Mouse (Mus musculus): Measurements from ENCODE around the gene Tlcd1. TPM values are rescaled to one million over a fixed set of nuclear protein-coding genes. Genes with fewer than 3 reads are reported as not detected.

Gene Tlcd1
- polyA plus RNA-seq, 1 experiment from 2014 or later: 11.9 TPM

- Histone ChIP-seq H3K4me3 (replicated peaks) (no peak overlapping the region), H3K27me3 (no peaks in the 10 kb centered on the region), H3K36me3 (peaks cover 83% of the 10 kb centered on the region), H3K27ac (no peak overlapping the region), H3K9ac (replicated peaks) (0 out of 2 replicates have a peak overlapping the region, but pooled peaks have one; percentile 18), H3K4me1 (replicated peaks) (no peaks in the 10 kb centered on the region), H3K4me2 (no peak overlapping the region), H3K9me3 (no peaks in the 10 kb centered on the region)
- no peak for ATAC-seq (ENCODE audit: insufficient number of reproducible peaks, insufficient read depth, low FRiP score, low TSS enrichment, low read depth)
- 89% methylated on average over 6 of the region's 6 CpGs for WGBS
Measured at GRCm38 (mm10) chr11:78146707-78147543, 29.6 kb upstream of the Tlcd1 start.

DNA sequence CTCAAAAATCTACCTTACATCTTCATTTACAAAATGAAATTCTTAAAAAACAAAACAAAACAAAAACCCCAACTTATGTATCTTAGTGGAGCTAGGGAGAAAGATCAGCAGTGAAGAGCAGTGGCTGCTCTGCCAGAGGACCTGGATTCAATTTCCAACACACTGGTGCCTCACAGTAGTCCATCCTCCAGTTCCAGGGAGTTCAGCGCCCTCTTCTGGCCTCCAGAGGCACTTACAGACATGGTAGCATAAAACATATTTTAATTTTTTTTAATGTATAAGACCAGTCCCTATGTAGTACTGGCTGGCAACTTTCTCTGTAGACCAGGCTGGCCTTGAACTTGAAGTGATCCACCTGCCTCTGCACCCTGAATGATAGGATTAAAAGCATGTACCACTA lies 25.4 kb upstream of the Tlcd1 start:
- ATAC-seq (ENCODE audit: insufficient number of reproducible peaks, insufficient read depth, low FRiP score, low TSS enrichment, low read depth): no peak
- Histone ChIP-seq H3K27ac (no peak overlapping the region), H3K9me3 (no peaks in the 10 kb centered on the region), H3K9ac (replicated peaks) (no peak overlapping the region), H3K4me2 (no peak overlapping the region), H3K4me3 (replicated peaks) (no peak overlapping the region), H3K4me1 (replicated peaks) (no peaks in the 10 kb centered on the region), H3K36me3 (peaks cover 92% of the 10 kb centered on the region), H3K27me3 (no peaks in the 10 kb centered on the region)
- WGBS: 43% methylated on average over 1 of the region's 1 CpGs

GRCm38 (mm10) chr11:78152299-78153231 lies 23.9 kb upstream of the Tlcd1 start:
- H3K27me3 ChIP-seq: no peaks in the 10 kb centered on the region
- H3K27ac ChIP-seq: 0 out of 2 replicates have a peak overlapping the region, but pooled peaks have one; percentile 23
- H3K4me3 ChIP-seq (replicated peaks): no peak overlapping the region
- WGBS: 63% methylated on average over 9 of the region's 9 CpGs
- H3K9me3 ChIP-seq: no peaks in the 10 kb centered on the region
- ATAC-seq (ENCODE audit: insufficient number of reproducible peaks, insufficient read depth, low FRiP score, low TSS enrichment, low read depth): no peak
- H3K4me1 ChIP-seq (replicated peaks): 0 out of 2 replicates have a peak, but pooled peaks cover 3% of the 10 kb centered on the region
- no peak overlapping the region for H3K9ac ChIP-seq (replicated peaks)
- peaks cover 94% of the 10 kb centered on the region for H3K36me3 ChIP-seq
- no peak overlapping the region for H3K4me2 ChIP-seq

DNA sequence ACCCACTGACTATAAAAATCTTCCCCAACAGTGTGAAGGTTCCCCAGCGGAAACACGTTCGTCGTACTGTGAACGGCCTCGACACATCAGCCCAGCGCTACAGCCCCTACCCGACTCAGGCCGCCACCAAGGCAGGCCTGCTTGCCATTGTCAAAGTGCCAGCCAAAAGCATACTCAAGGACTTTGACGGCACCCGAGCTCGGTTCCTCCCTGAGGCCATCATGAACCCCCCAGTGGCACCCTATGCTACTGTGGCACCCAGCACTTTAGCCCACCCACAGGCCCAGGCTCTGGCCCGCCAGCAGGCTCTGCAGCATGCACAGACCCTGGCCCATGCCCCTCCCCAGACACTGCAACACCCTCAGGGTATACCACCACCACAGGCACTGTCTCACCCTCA lies 22.7 kb upstream of the Tlcd1 start:
- H3K4me2 ChIP-seq: no peak overlapping the region
- no peak overlapping the region for H3K4me3 ChIP-seq (replicated peaks)
- ATAC-seq (ENCODE audit: insufficient number of reproducible peaks, insufficient read depth, low FRiP score, low TSS enrichment, low read depth): no peak
- no peaks in the 10 kb centered on the region for H3K9me3 ChIP-seq
- peaks cover 95% of the 10 kb centered on the region for H3K36me3 ChIP-seq
- 0 out of 2 replicates have a peak, but pooled peaks cover 10% of the 10 kb centered on the region for H3K4me1 ChIP-seq (replicated peaks)
- 86% methylated on average over 13 of the region's 13 CpGs for WGBS
- no peak overlapping the region for H3K27ac ChIP-seq
- H3K9ac ChIP-seq (replicated peaks): no peak overlapping the region
- H3K27me3 ChIP-seq: no peaks in the 10 kb centered on the region

DNA sequence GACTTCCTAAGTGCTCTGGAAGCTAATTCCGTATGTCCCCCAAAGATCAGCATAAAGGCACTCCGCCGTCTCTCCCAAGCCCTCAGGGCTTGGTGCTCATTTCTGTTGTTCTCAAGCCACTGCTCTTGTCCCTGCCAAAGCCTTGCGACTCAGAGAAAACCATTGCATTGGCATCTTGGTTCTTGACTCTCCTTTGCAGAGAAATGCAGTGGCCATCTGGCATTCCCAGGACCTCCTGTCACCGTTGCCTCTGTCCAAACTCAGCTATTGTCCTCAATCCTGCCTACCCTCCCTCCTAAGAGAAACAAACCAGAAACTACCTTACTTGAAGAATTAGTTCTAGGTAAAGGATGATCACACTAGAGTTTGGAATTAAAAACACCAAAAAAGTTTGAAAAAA lies 20.8 kb upstream of the Tlcd1 start:
- Histone ChIP-seq H3K27ac (no peak overlapping the region), H3K27me3 (no peaks in the 10 kb centered on the region), H3K4me2 (no peak overlapping the region), H3K9me3 (no peaks in the 10 kb centered on the region), H3K36me3 (peaks cover 96% of the 10 kb centered on the region), H3K4me1 (replicated peaks) (peaks cover 26% of the 10 kb centered on the region), H3K9ac (replicated peaks) (no peak overlapping the region), H3K4me3 (replicated peaks) (no peak overlapping the region)
- no peak for ATAC-seq (ENCODE audit: insufficient number of reproducible peaks, insufficient read depth, low FRiP score, low TSS enrichment, low read depth)
- 83% methylated on average over 5 of the region's 5 CpGs for WGBS

GRCm38 (mm10) chr11:78156156-78156699 lies 20.3 kb upstream of the Tlcd1 start:
- Histone ChIP-seq H3K4me3 (replicated peaks) (no peak overlapping the region), H3K4me2 (no peak overlapping the region), H3K9me3 (no peaks in the 10 kb centered on the region), H3K36me3 (peaks cover 96% of the 10 kb centered on the region), H3K27ac (no peak overlapping the region), H3K9ac (replicated peaks) (no peak overlapping the region), H3K27me3 (no peaks in the 10 kb centered on the region), H3K4me1 (replicated peaks) (peaks cover 28% of the 10 kb centered on the region)
- WGBS: 74% methylated on average over 6 of the region's 6 CpGs
- ATAC-seq (ENCODE audit: insufficient number of reproducible peaks, insufficient read depth, low FRiP score, low TSS enrichment, low read depth): no peak

GRCm38 (mm10) chr11:78159096-78159495 lies 17.4 kb upstream of the Tlcd1 start:
- H3K27ac ChIP-seq: no peak overlapping the region
- no peak overlapping the region for H3K4me3 ChIP-seq (replicated peaks)
- H3K4me1 ChIP-seq (replicated peaks): peaks cover 51% of the 10 kb centered on the region
- peaks cover 92% of the 10 kb centered on the region for H3K36me3 ChIP-seq
- no peak for ATAC-seq (ENCODE audit: insufficient number of reproducible peaks, insufficient read depth, low FRiP score, low TSS enrichment, low read depth)
- no peaks in the 10 kb centered on the region for H3K9me3 ChIP-seq
- no peak overlapping the region for H3K4me2 ChIP-seq
- H3K9ac ChIP-seq (replicated peaks): no peak overlapping the region
- whole genome bisulfite sequencing: 23% methylated on average over 2 of the region's 2 CpGs
- H3K27me3 ChIP-seq: no peaks in the 10 kb centered on the region

- no peaks in the 10 kb centered on the region for H3K27me3 ChIP-seq
- no peak for ATAC-seq (ENCODE audit: insufficient number of reproducible peaks, insufficient read depth, low FRiP score, low TSS enrichment, low read depth)
- peaks cover 51% of the 10 kb centered on the region for H3K4me1 ChIP-seq (replicated peaks)
- H3K9me3 ChIP-seq: no peaks in the 10 kb centered on the region
- no peak overlapping the region for H3K4me3 ChIP-seq (replicated peaks)
- 75% methylated on average over 7 of the region's 7 CpGs for WGBS
- H3K27ac ChIP-seq: 0 out of 2 replicates have a peak overlapping the region, but pooled peaks have one; percentile 30
- no peak overlapping the region for H3K9ac ChIP-seq (replicated peaks)
- H3K36me3 ChIP-seq: peaks cover 88% of the 10 kb centered on the region
- H3K4me2 ChIP-seq: peak overlapping the region; percentile 19; the same call in 1 of the 2 replicates
Measured at GRCm38 (mm10) chr11:78159557-78159956, 17.0 kb upstream of the Tlcd1 start.

- 87% methylated on average over 18 of the region's 18 CpGs for WGBS
Measured at GRCm38 (mm10) chr11:78160171-78160570, 16.3 kb upstream of the Tlcd1 start.

GRCm38 (mm10) chr11:78160675-78161074 lies 15.8 kb upstream of the Tlcd1 start:
- Histone ChIP-seq H3K4me2 (no peak overlapping the region), H3K4me3 (replicated peaks) (no peak overlapping the region), H3K27ac (0 out of 2 replicates have a peak overlapping the region, but pooled peaks have one; percentile 41), H3K9me3 (no peaks in the 10 kb centered on the region), H3K9ac (replicated peaks) (0 out of 2 replicates have a peak overlapping the region, but pooled peaks have one; percentile 4), H3K27me3 (no peaks in the 10 kb centered on the region), H3K4me1 (replicated peaks) (peaks cover 52% of the 10 kb centered on the region), H3K36me3 (peaks cover 76% of the 10 kb centered on the region)
- no peak for ATAC-seq (ENCODE audit: insufficient number of reproducible peaks, insufficient read depth, low FRiP score, low TSS enrichment, low read depth)
- WGBS: 91% methylated on average over 3 of the region's 3 CpGs

More at GRCm38 (mm10) chr11:78160171-78160570, 16.3 kb upstream of the Tlcd1 start:
- Histone ChIP-seq H3K9me3 (no peaks in the 10 kb centered on the region), H3K9ac (replicated peaks) (no peak overlapping the region), H3K27ac (no peak overlapping the region), H3K27me3 (no peaks in the 10 kb centered on the region), H3K4me2 (no peak overlapping the region), H3K4me3 (replicated peaks) (no peak overlapping the region), H3K36me3 (peaks cover 81% of the 10 kb centered on the region), H3K4me1 (replicated peaks) (peaks cover 51% of the 10 kb centered on the region)
- no peak for ATAC-seq (ENCODE audit: insufficient number of reproducible peaks, insufficient read depth, low FRiP score, low TSS enrichment, low read depth)
